Mouse (Mus musculus) embryonic fibroblast, embryonic 13.5 days (primary cell): ENCODE data around the gene Nos3.

Source experiments
- CTCF ChIP-seq: IDR thresholded peaks from 2 replicates; pipeline ENCODE4 v1.5.1; 2011; ENCODE audit warnings: mild to moderate bottlenecking, control low read depth, low read length, moderate library complexity, borderline replicate concordance; ENCODE audit not compliant: insufficient read depth
- POLR2A ChIP-seq: IDR thresholded peaks from 2 replicates; pipeline ENCODE4 v1.6.1; 2011; ENCODE audit warnings: low read depth, mild to moderate bottlenecking, control low read depth, low read length, moderate library complexity

- TF ChIP-seq CTCF (no peak), POLR2A (no peak)
Observed at GRCm38 (mm10) chr5:24408651-24409050, 44.0 kb downstream of the Nos3 start.
